Mouse (Mus musculus): ENCODE measurements around the gene Angptl6. TPM values are rescaled to one million over a fixed set of nuclear protein-coding genes. Genes with fewer than 3 reads are reported as not detected.

Angptl6 gene
- polyA plus RNA-seq, 1 experiment: 3.6 TPM

GRCm38 (mm10) chr9:20897736-20898510, 18.4 kb upstream of the Angptl6 start:
- 3% methylated on average over 39 of the region's 39 CpGs for WGBS
- no peaks in the 10 kb centered on the region for H3K27me3 ChIP-seq (replicated peaks; ENCODE audit: control insufficient read depth, insufficient read depth, low read length)
- no peak for TF ChIP-seq POLR2A (IDR thresholded peaks at IDR 0.05; ENCODE audit: low read depth, low read length)
- TF ChIP-seq CTCF (conservative IDR thresholded peaks at IDR 0.05; ENCODE audit: insufficient read depth, insufficient read length, low read depth, low read length): no peak
- H3K36me3 ChIP-seq (ENCODE audit: control insufficient read depth, insufficient read depth, low read length): no peaks in the 10 kb centered on the region; the same call in 1 of the 2 replicates
- peaks cover 6% of the 10 kb centered on the region; the same call in 1 of the 2 replicates for H3K4me1 ChIP-seq (ENCODE audit: control insufficient read depth, insufficient read depth, low read length)
- H3K4me3 ChIP-seq (ENCODE audit: insufficient read depth, low read depth, low read length): peak overlapping the region; percentile 96
- DNase-seq: no peak
- no peak overlapping the region for H3K27ac ChIP-seq (ENCODE audit: insufficient read depth, low read depth, low read length)

- H3K27ac ChIP-seq (ENCODE audit: insufficient read depth, low read depth, low read length): no peak overlapping the region
- peaks cover 6% of the 10 kb centered on the region; the same call in 1 of the 2 replicates for H3K4me1 ChIP-seq (ENCODE audit: control insufficient read depth, insufficient read depth, low read length)
- H3K36me3 ChIP-seq (ENCODE audit: control insufficient read depth, insufficient read depth, low read length): peaks cover 4% of the 10 kb centered on the region
- no peak overlapping the region for H3K4me3 ChIP-seq (ENCODE audit: insufficient read depth, low read depth, low read length)
- no peaks in the 10 kb centered on the region for H3K27me3 ChIP-seq (replicated peaks; ENCODE audit: control insufficient read depth, insufficient read depth, low read length)
- DNase-seq: no peak
- 87% methylated on average over 9 of the region's 9 CpGs for WGBS
- TF ChIP-seq POLR2A (IDR thresholded peaks at IDR 0.05; ENCODE audit: low read depth, low read length): no peak
- no peak for TF ChIP-seq CTCF (conservative IDR thresholded peaks at IDR 0.05; ENCODE audit: insufficient read depth, insufficient read length, low read depth, low read length)
Measured at GRCm38 (mm10) chr9:20895382-20895781, 15.9 kb upstream of the Angptl6 start.

GRCm38 (mm10) chr9:20894629-20895028, 15.1 kb upstream of the Angptl6 start:
- 84% methylated on average over 15 of the region's 15 CpGs for WGBS
- H3K36me3 ChIP-seq (ENCODE audit: control insufficient read depth, insufficient read depth, low read length): peaks cover 4% of the 10 kb centered on the region

GRCm38 (mm10) chr9:20893590-20894343, 14.2 kb upstream of the Angptl6 start:
- DNase-seq: no peak
- no peak for TF ChIP-seq CTCF (conservative IDR thresholded peaks at IDR 0.05; ENCODE audit: insufficient read depth, insufficient read length, low read depth, low read length)
- TF ChIP-seq POLR2A (IDR thresholded peaks at IDR 0.05; ENCODE audit: low read depth, low read length): no peak
- Histone ChIP-seq H3K4me3 (ENCODE audit: insufficient read depth, low read depth, low read length) (no peak overlapping the region), H3K27ac (ENCODE audit: insufficient read depth, low read depth, low read length) (no peak overlapping the region), H3K4me1 (ENCODE audit: control insufficient read depth, insufficient read depth, low read length) (peaks cover 5% of the 10 kb centered on the region; the same call in 1 of the 2 replicates), H3K27me3 (replicated peaks; ENCODE audit: control insufficient read depth, insufficient read depth, low read length) (no peaks in the 10 kb centered on the region), H3K36me3 (ENCODE audit: control insufficient read depth, insufficient read depth, low read length) (peaks cover 4% of the 10 kb centered on the region)
- WGBS: 87% methylated on average over 13 of the region's 13 CpGs

More at GRCm38 (mm10) chr9:20894629-20895028, 15.1 kb upstream of the Angptl6 start:
- H3K27ac ChIP-seq (ENCODE audit: insufficient read depth, low read depth, low read length): no peak overlapping the region
- no peak for DNase-seq
- no peak overlapping the region for H3K4me3 ChIP-seq (ENCODE audit: insufficient read depth, low read depth, low read length)
- H3K4me1 ChIP-seq (ENCODE audit: control insufficient read depth, insufficient read depth, low read length): peaks cover 6% of the 10 kb centered on the region; the same call in 1 of the 2 replicates
- no peaks in the 10 kb centered on the region for H3K27me3 ChIP-seq (replicated peaks; ENCODE audit: control insufficient read depth, insufficient read depth, low read length)
- no peak for TF ChIP-seq POLR2A (IDR thresholded peaks at IDR 0.05; ENCODE audit: low read depth, low read length)
- no peak for TF ChIP-seq CTCF (conservative IDR thresholded peaks at IDR 0.05; ENCODE audit: insufficient read depth, insufficient read length, low read depth, low read length)

- Histone ChIP-seq H3K27me3 (replicated peaks; ENCODE audit: control insufficient read depth, insufficient read depth, low read length) (no peaks in the 10 kb centered on the region), H3K27ac (ENCODE audit: insufficient read depth, low read depth, low read length) (no peak overlapping the region), H3K4me1 (ENCODE audit: control insufficient read depth, insufficient read depth, low read length) (peaks cover 6% of the 10 kb centered on the region; the same call in 1 of the 2 replicates), H3K36me3 (ENCODE audit: control insufficient read depth, insufficient read depth, low read length) (peaks cover 4% of the 10 kb centered on the region), H3K4me3 (ENCODE audit: insufficient read depth, low read depth, low read length) (no peak overlapping the region)
- WGBS: 70% methylated on average over 5 of the region's 5 CpGs
- DNase-seq: no peak
- TF ChIP-seq CTCF (conservative IDR thresholded peaks at IDR 0.05; ENCODE audit: insufficient read depth, insufficient read length, low read depth, low read length) (no peak), POLR2A (IDR thresholded peaks at IDR 0.05; ENCODE audit: low read depth, low read length) (no peak)
Measured at GRCm38 (mm10) chr9:20893069-20893468, 13.5 kb upstream of the Angptl6 start.

GRCm38 (mm10) chr9:20892104-20892653, 12.7 kb upstream of the Angptl6 start:
- H3K36me3 ChIP-seq (ENCODE audit: control insufficient read depth, insufficient read depth, low read length): peaks cover 4% of the 10 kb centered on the region
- TF ChIP-seq POLR2A (IDR thresholded peaks at IDR 0.05; ENCODE audit: low read depth, low read length): no peak
- TF ChIP-seq CTCF (conservative IDR thresholded peaks at IDR 0.05; ENCODE audit: insufficient read depth, insufficient read length, low read depth, low read length): no peak
- DNase-seq: no peak
- H3K4me3 ChIP-seq (ENCODE audit: insufficient read depth, low read depth, low read length): no peak overlapping the region
- 66% methylated on average over 5 of the region's 5 CpGs for WGBS
- H3K27me3 ChIP-seq (replicated peaks; ENCODE audit: control insufficient read depth, insufficient read depth, low read length): no peaks in the 10 kb centered on the region
- H3K4me1 ChIP-seq (ENCODE audit: control insufficient read depth, insufficient read depth, low read length): peaks cover 4% of the 10 kb centered on the region; the same call in 1 of the 2 replicates
- no peak overlapping the region for H3K27ac ChIP-seq (ENCODE audit: insufficient read depth, low read depth, low read length)

Data from kidney, adult 2 months (tissue).